Mouse (Mus musculus) forebrain, embryonic 10.5 days (tissue): ENCODE data around the gene Gpatch4. TPM values are rescaled to one million over a fixed set of nuclear protein-coding genes. Genes with fewer than 3 reads are reported as not detected.

ENCODE experiments used
- DNase-seq: peaks from one replicate; pipeline ENCODE4 v3.0.0-alpha.2; 2017; ENCODE audit warnings: low spot score; ENCODE audit errors: extremely low spot score
- H3K27ac ChIP-seq: fragments of 300-500 bp; sonication (generic); 2 replicates; pipeline ENCODE4 v1.5.1; 2016; ENCODE audit warnings: mild to moderate bottlenecking
- H3K27me3 ChIP-seq: fragments of 300-500 bp; sonication (generic); 2 replicates; pipeline ENCODE4 v1.6.1; 2016; ENCODE audit warnings: mild to moderate bottlenecking; ENCODE audit not compliant: poor library complexity, severe bottlenecking
- H3K36me3 ChIP-seq: fragments of 300-500 bp; sonication (generic); replicated peaks from 2 replicates; pipeline ENCODE4 v1.6.1; 2016; ENCODE audit warnings: mild to moderate bottlenecking, moderate library complexity
- H3K4me1 ChIP-seq: fragments of 300-500 bp; sonication (generic); 2 replicates; pipeline ENCODE4 v1.6.1; 2016
- H3K4me3 ChIP-seq: fragments of 300-500 bp; sonication (generic); 2 replicates; pipeline ENCODE4 v1.5.1; 2016; ENCODE audit warnings: mild to moderate bottlenecking, moderate library complexity
- H3K9me3 ChIP-seq: fragments of 300-500 bp; sonication (generic); 2 replicates; pipeline ENCODE4 v1.6.1; 2016; ENCODE audit warnings: mild to moderate bottlenecking, moderate library complexity
- WGBS: fragments of 180-500 bp; shearing (Covaris S2); methylation state at CpG from one replicate; pipeline ENCODE4 v1.1.7; 2016; 5-methylcytosine and 5-hydroxymethylcytosine counted together
- polyA plus RNA-seq: library from polyadenylated mRNA; unstranded; fragments of >200 nt; fragmentation: Nextera tagmentation; extraction: Ambion mirVana; gene quantifications from 2 replicates; pipeline ENCODE4 v1.2.1, GENCODE M21; 2016

Gene Gpatch4
- 52.4 and 54.5 TPM in 2 replicates for polyA plus RNA-seq

- Histone ChIP-seq H3K4me1 (peaks cover 19% of the 10 kb centered on the region), H3K9me3 (no peaks in the 10 kb centered on the region), H3K36me3 (peaks cover 23% of the 10 kb centered on the region), H3K27me3 (peaks cover 19% of the 10 kb centered on the region), H3K4me3 (peak within 1 kb of the TSS; percentile 90), H3K27ac (peak within 1 kb of the TSS; percentile 83)
- DNase-seq = peak; percentile 82
- 10% methylated on average over 36 of the region's 36 CpGs for WGBS
These were observed at the start of gene Gpatch4 for GRCm38 (mm10) chr3:88042661-88043421. Gene Gpatch4, plus strand, starts transcription at chr3:88043108.

DNA sequence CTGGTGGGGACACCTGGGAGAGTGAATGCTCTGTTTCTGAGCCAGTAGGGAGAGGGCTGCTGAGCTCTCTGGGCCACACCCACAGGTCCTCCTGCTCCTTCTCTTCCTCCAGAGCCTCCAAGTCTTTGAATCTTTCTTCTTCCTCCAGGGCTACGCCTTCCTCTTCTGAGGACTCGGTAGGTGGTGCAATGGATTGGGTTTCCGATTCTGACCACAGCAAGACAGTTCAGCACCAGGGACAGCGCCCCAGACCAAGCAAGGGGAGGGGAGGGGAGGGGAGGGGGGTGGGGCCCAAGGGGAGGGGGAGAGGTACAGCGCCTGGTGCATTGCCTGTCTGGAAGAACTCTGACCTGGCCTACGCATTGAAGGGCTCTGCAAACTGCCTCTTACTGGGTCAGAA lies 49.5 kb upstream of the Gpatch4 start:
- DNase-seq = peak; percentile 65
- WGBS = 0% methylated on average over 6 of the region's 6 CpGs

DNA sequence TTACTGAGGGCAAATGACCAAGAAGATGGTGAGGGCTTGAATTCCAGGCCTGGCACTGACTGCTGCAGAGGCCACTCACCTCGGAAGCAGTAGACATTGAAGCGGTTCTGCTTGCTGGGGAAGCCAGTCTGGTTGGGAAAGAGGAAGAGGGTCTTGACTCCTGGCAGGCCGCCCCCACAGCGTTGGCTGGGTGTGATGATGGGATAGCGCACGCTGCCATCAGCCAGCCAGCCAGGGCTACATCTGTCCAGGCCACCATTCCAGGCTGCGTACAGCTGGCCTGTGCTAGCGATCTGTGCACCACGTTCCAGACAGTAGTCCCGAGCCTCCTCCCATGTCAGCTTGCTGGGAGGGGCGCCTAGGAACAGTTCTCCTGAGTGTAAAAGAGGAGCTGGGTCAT lies 47.6 kb upstream of the Gpatch4 start:
- WGBS = 26% methylated on average over 11 of the region's 11 CpGs
- peaks cover 64% of the 10 kb centered on the region for H3K4me1 ChIP-seq

More for the DNA sequence above, 49.5 kb upstream of the Gpatch4 start:
- Histone ChIP-seq H3K9me3 (no peaks in the 10 kb centered on the region), H3K36me3 (no peaks in the 10 kb centered on the region), H3K27ac (no peak overlapping the region), H3K27me3 (peaks cover 100% of the 10 kb centered on the region), H3K4me1 (peaks cover 57% of the 10 kb centered on the region), H3K4me3 (no peak overlapping the region)

GRCm38 (mm10) chr3:87996401-87996800 lies 46.5 kb upstream of the Gpatch4 start:
- no peak for DNase-seq
- Histone ChIP-seq H3K9me3 (no peaks in the 10 kb centered on the region), H3K27ac (no peak overlapping the region), H3K27me3 (peaks cover 100% of the 10 kb centered on the region), H3K4me1 (peaks cover 66% of the 10 kb centered on the region), H3K4me3 (peak overlapping the region; percentile 51), H3K36me3 (no peaks in the 10 kb centered on the region)
- WGBS = 2% methylated on average over 15 of the region's 15 CpGs

More for the DNA sequence above, 47.6 kb upstream of the Gpatch4 start:
- DNase-seq = no peak
- Histone ChIP-seq H3K9me3 (no peaks in the 10 kb centered on the region), H3K27me3 (peaks cover 100% of the 10 kb centered on the region), H3K36me3 (no peaks in the 10 kb centered on the region), H3K4me3 (no peak overlapping the region), H3K27ac (no peak overlapping the region)

GRCm38 (mm10) chr3:87996971-87997614 lies 45.8 kb upstream of the Gpatch4 start:
- H3K9me3 ChIP-seq = no peaks in the 10 kb centered on the region
- DNase-seq = peak; percentile 30
- WGBS = under 1% methylated on average over 49 of the region's 49 CpGs
- no peaks in the 10 kb centered on the region for H3K36me3 ChIP-seq
- no peak overlapping the region for H3K27ac ChIP-seq
- peak overlapping the region; percentile 51 for H3K4me3 ChIP-seq
- peaks cover 100% of the 10 kb centered on the region for H3K27me3 ChIP-seq
- H3K4me1 ChIP-seq = peaks cover 73% of the 10 kb centered on the region

GRCm38 (mm10) chr3:87998747-87999146 lies 44.2 kb upstream of the Gpatch4 start:
- under 1% methylated on average over 7 of the region's 7 CpGs for WGBS
- H3K27ac ChIP-seq = no peak overlapping the region
- H3K27me3 ChIP-seq = peaks cover 100% of the 10 kb centered on the region
- H3K9me3 ChIP-seq = no peaks in the 10 kb centered on the region
- peak; percentile 21 for DNase-seq
- H3K36me3 ChIP-seq = no peaks in the 10 kb centered on the region
- H3K4me1 ChIP-seq = peaks cover 66% of the 10 kb centered on the region
- H3K4me3 ChIP-seq = no peak overlapping the region

- peak; percentile 33 for DNase-seq
- no peaks in the 10 kb centered on the region for H3K9me3 ChIP-seq
- H3K27ac ChIP-seq = peak overlapping the region; percentile 12; the same call in 1 of the 2 replicates
- H3K27me3 ChIP-seq = peaks cover 100% of the 10 kb centered on the region
- under 1% methylated on average over 38 of the region's 38 CpGs for WGBS
- H3K4me1 ChIP-seq = peaks cover 61% of the 10 kb centered on the region
- no peaks in the 10 kb centered on the region for H3K36me3 ChIP-seq
- H3K4me3 ChIP-seq = peak overlapping the region; percentile 54
These were observed 43.5 kb upstream of the Gpatch4 start for GRCm38 (mm10) chr3:87999243-87999895.

DNA sequence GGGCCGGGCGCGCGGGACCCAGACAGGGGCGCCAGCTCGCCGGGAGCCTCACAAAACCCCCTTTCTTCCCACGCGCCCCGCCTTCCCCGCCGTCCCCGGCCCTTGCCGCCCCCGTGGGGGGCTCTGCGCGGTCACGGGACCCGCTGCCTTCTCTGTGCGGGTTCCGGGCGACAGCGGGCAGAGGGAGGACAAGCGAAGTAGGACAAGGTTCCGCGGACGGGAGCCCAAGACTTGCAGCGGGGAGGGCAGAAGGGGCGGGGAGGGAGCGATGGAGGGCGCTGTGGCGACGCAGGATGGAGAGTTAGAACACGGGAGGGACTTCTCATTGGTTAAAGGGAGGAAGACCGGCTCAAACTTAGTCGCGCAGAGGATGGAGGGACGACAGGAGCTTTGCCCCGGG lies 42.7 kb upstream of the Gpatch4 start, which contains the start of gene Bcan:
Bcan (minus strand) TSS at position 50 of the 400 bp plus-strand sequence.
- DNase-seq = no peak
- under 1% methylated on average over 39 of the region's 39 CpGs for WGBS
- Histone ChIP-seq H3K4me1 (peaks cover 61% of the 10 kb centered on the region), H3K36me3 (no peaks in the 10 kb centered on the region), H3K27me3 (peaks cover 97% of the 10 kb centered on the region), H3K9me3 (no peaks in the 10 kb centered on the region), H3K4me3 (peak within 1 kb of the TSS; percentile 54), H3K27ac (peak within 1 kb of the TSS; percentile 12; the same call in 1 of the 2 replicates)

- Histone ChIP-seq H3K27ac (no peak overlapping the region), H3K4me3 (peak overlapping the region; percentile 54), H3K4me1 (peaks cover 55% of the 10 kb centered on the region), H3K36me3 (no peaks in the 10 kb centered on the region), H3K27me3 (peaks cover 97% of the 10 kb centered on the region), H3K9me3 (peaks cover 3% of the 10 kb centered on the region; the same call in 1 of the 2 replicates)
- WGBS = 12% methylated on average over 11 of the region's 11 CpGs
- DNase-seq = no peak
These were observed 41.9 kb upstream of the Gpatch4 start for GRCm38 (mm10) chr3:88000816-88001595.

- WGBS = 6% methylated on average over 17 of the region's 17 CpGs
- peaks cover 82% of the 10 kb centered on the region for H3K27me3 ChIP-seq
- H3K36me3 ChIP-seq = no peaks in the 10 kb centered on the region
- peak; percentile 15 for DNase-seq
- no peak overlapping the region for H3K27ac ChIP-seq
- H3K9me3 ChIP-seq = peaks cover 8% of the 10 kb centered on the region; the same call in 1 of the 2 replicates
- H3K4me3 ChIP-seq = peak overlapping the region; percentile 11; the same call in 1 of the 2 replicates
- peaks cover 40% of the 10 kb centered on the region for H3K4me1 ChIP-seq
These were observed 40.5 kb upstream of the Gpatch4 start for GRCm38 (mm10) chr3:88002291-88002976.

GRCm38 (mm10) chr3:88005822-88006786 lies 36.8 kb upstream of the Gpatch4 start:
- Histone ChIP-seq H3K36me3 (no peaks in the 10 kb centered on the region), H3K9me3 (peaks cover 8% of the 10 kb centered on the region; the same call in 1 of the 2 replicates), H3K4me3 (no peak overlapping the region), H3K4me1 (peaks cover 14% of the 10 kb centered on the region), H3K27ac (no peak overlapping the region), H3K27me3 (peaks cover 46% of the 10 kb centered on the region)
- WGBS = 80% methylated on average over 18 of the region's 18 CpGs
- no peak for DNase-seq
